8 mouse cellular contexts compared by ENCODE assay signal in genomic region chr11:59208153-59208831, GRCm38 (mm10). TPM values are rescaled to one million over a fixed set of nuclear protein-coding genes. Genes with fewer than 3 reads are reported as not detected.
A peak's percentile ranks its signal among the peaks of the same experiment; 100 is the strongest.
DNase-seq lines count a peak whose midpoint lies in the region; ATAC-seq and TF ChIP-seq lines count a peak whose summit lies in the region.

2310033P09Rik (plus strand) TSS chr11:59208321.

- no peaks in the 10 kb centered on the region for H3K27me3 ChIP-seq in E14TG2a.4 (ENCODE audit: insufficient read depth, low read length)
- H3K27me3 ChIP-seq in forebrain, embryonic 12.5 days, result no peaks in the 10 kb centered on the region
- H3K27me3 ChIP-seq in heart, embryonic 16.5 days (ENCODE audit: control insufficient read depth, insufficient read depth, low read length), result no peaks in the 10 kb centered on the region
- H3K27me3 ChIP-seq in liver, embryonic 14.5 days (ENCODE audit: control insufficient read depth, insufficient read depth, low read length), result no peaks in the 10 kb centered on the region
- no peaks in the 10 kb centered on the region for H3K27me3 ChIP-seq in stomach, embryonic 15.5 days (replicated peaks)

- H3K27ac ChIP-seq in forebrain, embryonic 12.5 days, result peak within 1 kb of the TSS; percentile 90
- peak within 1 kb of the TSS; percentile 90 for H3K27ac ChIP-seq in heart, embryonic 16.5 days (ENCODE audit: low read length)
- peak within 1 kb of the TSS; percentile 89 for H3K27ac ChIP-seq in liver, embryonic 14.5 days
- H3K27ac ChIP-seq in stomach, embryonic 15.5 days, result peak within 1 kb of the TSS; percentile 96

- peak within 1 kb of the TSS; percentile 94 for H3K4me3 ChIP-seq in E14TG2a.4 (replicated peaks; ENCODE audit: low read length)
- peak within 1 kb of the TSS; percentile 88 for H3K4me3 ChIP-seq in forebrain, embryonic 12.5 days (replicated peaks)
- H3K4me3 ChIP-seq in heart, embryonic 16.5 days (ENCODE audit: low read length), result peak within 1 kb of the TSS; percentile 77
- H3K4me3 ChIP-seq in liver, embryonic 14.5 days (ENCODE audit: insufficient read depth in 1 of 2, low read depth in 2 of 2, low read length in 2 of 2), result peak within 1 kb of the TSS; percentile 65 to 99
- H3K4me3 ChIP-seq in stomach, embryonic 15.5 days (replicated peaks), result peak within 1 kb of the TSS; percentile 96

- H3K4me1 ChIP-seq in E14TG2a.4 (replicated peaks; ENCODE audit: low read depth, low read length), result peaks cover 48% of the 10 kb centered on the region
- peaks cover 21% of the 10 kb centered on the region for H3K4me1 ChIP-seq in forebrain, embryonic 12.5 days
- peaks cover 16% of the 10 kb centered on the region for H3K4me1 ChIP-seq in heart, embryonic 16.5 days (ENCODE audit: control insufficient read depth, insufficient read depth, low read length)
- peaks cover 6 to 16% of the 10 kb centered on the region in 2 experiments for H3K4me1 ChIP-seq in liver, embryonic 14.5 days (replicated peaks; ENCODE audit: control insufficient read depth in 2 of 2, insufficient read depth in 2 of 2, low read length in 1 of 2)
- H3K4me1 ChIP-seq in stomach, embryonic 15.5 days, result peaks cover 22% of the 10 kb centered on the region

- TF ChIP-seq EP300 in liver, embryonic 14.5 days (IDR thresholded peaks at IDR 0.05; ENCODE audit: low read depth), result no peak

- peak within 1 kb of the TSS; percentile 90 for H3K9ac ChIP-seq in forebrain, embryonic 12.5 days
- peak within 1 kb of the TSS; percentile 88 for H3K9ac ChIP-seq in heart, embryonic 16.5 days (ENCODE audit: low read length)
- peak within 1 kb of the TSS; percentile 97 for H3K9ac ChIP-seq in liver, embryonic 14.5 days (replicated peaks)
- peak within 1 kb of the TSS; percentile 92 for H3K9ac ChIP-seq in stomach, embryonic 15.5 days

- peak; percentile 91 for DNase-seq in c-Kit-positive CD71-positive TER-119-positive erythroid progenitor cells, embryonic 14.5 days (ENCODE audit: low spot score)
- DNase-seq in kidney, postnatal 36 days, result peak; percentile 91 to 94
- peak; percentile 82 to 92 (median 82) for DNase-seq in liver, embryonic 14.5 days (ENCODE audit: low read depth in 3 of 3, low spot score in 3 of 3)
- DNase-seq in neural tube, embryonic 10.5 days (ENCODE audit: extremely low spot score, low spot score), result peak; percentile 96

- H3K9me3 ChIP-seq in E14TG2a.4 (ENCODE audit: low read length), result no peaks in the 10 kb centered on the region
- H3K9me3 ChIP-seq in forebrain, embryonic 12.5 days, result no peaks in the 10 kb centered on the region
- no peaks in the 10 kb centered on the region for H3K9me3 ChIP-seq in heart, embryonic 16.5 days (replicated peaks; ENCODE audit: control insufficient read depth, low read length)
- H3K9me3 ChIP-seq in liver, embryonic 14.5 days (ENCODE audit: control insufficient read depth, low read length), result no peaks in the 10 kb centered on the region
- H3K9me3 ChIP-seq in stomach, embryonic 15.5 days, result no peaks in the 10 kb centered on the region

- peaks cover 80% of the 10 kb centered on the region for H3K36me3 ChIP-seq in E14TG2a.4 (ENCODE audit: insufficient read depth, low read length)
- peaks cover 61% of the 10 kb centered on the region for H3K36me3 ChIP-seq in forebrain, embryonic 12.5 days (replicated peaks)
- peaks cover 43% of the 10 kb centered on the region for H3K36me3 ChIP-seq in heart, embryonic 16.5 days (ENCODE audit: control insufficient read depth, insufficient read depth)
- peaks cover 49% of the 10 kb centered on the region for H3K36me3 ChIP-seq in liver, embryonic 14.5 days (replicated peaks; ENCODE audit: control insufficient read depth, insufficient read depth, low read depth)
- peaks cover 29% of the 10 kb centered on the region for H3K36me3 ChIP-seq in stomach, embryonic 15.5 days

- peak; percentile 91 for ATAC-seq in forebrain, embryonic 12.5 days (ENCODE audit: low FRiP score)
- ATAC-seq in heart, embryonic 16.5 days (replicated peaks; ENCODE audit: extremely low read depth, insufficient read depth, low FRiP score), result peak; percentile 87
- ATAC-seq in liver, embryonic 14.5 days (ENCODE audit: insufficient read depth), result peak; percentile 84
- ATAC-seq in stomach, embryonic 15.5 days (ENCODE audit: insufficient read depth, low FRiP score, low read depth), result peak; percentile 77

- H3K4me2 ChIP-seq in forebrain, embryonic 12.5 days, result peak within 1 kb of the TSS; percentile 86
- H3K4me2 ChIP-seq in heart, embryonic 16.5 days (ENCODE audit: low read depth, low read length), result peak within 1 kb of the TSS; percentile 73
- H3K4me2 ChIP-seq in liver, embryonic 14.5 days (ENCODE audit: low read depth), result peak within 1 kb of the TSS; percentile 96
- peak within 1 kb of the TSS; percentile 87 for H3K4me2 ChIP-seq in stomach, embryonic 15.5 days

- under 1% methylated on average over 66 of the region's 67 CpGs for WGBS in forebrain, embryonic 12.5 days
- under 1% methylated on average over 67 of the region's 67 CpGs for WGBS in heart, embryonic 16.5 days
- under 1% methylated on average over 67 of the region's 67 CpGs for WGBS in liver, embryonic 14.5 days (ENCODE audit: insufficient replicate concordance)
- under 1% methylated on average over 66 of the region's 67 CpGs for WGBS in stomach, embryonic 15.5 days

- TF ChIP-seq CTCF in E14TG2a.4 (conservative IDR thresholded peaks at IDR 0.05; ENCODE audit: low read length), result no peak
- TF ChIP-seq CTCF in liver, embryonic 14.5 days (IDR thresholded peaks at IDR 0.05; ENCODE audit: low read depth), result no peak

RNA-seq across cellular contexts. Expression of gene 2310033P09Rik, which starts in this region (rescaled TPM):
- polyA plus RNA-seq in forebrain, embryonic 12.5 days (2016; fragmentation: Nextera tagmentation; extraction: Ambion mirVana), result 36.2 and 38.4 TPM in 2 replicates
- 18.8 and 21.0 TPM in 2 replicates for polyA plus RNA-seq in heart, embryonic 16.5 days (2015; fragmentation: Nextera tagmentation; extraction: Ambion mirVana)
- 13.3 and 23.6 TPM in 2 replicates for polyA plus RNA-seq in liver, embryonic 14.5 days (2012; rRNA removed)
- polyA plus RNA-seq in liver, embryonic 14.5 days (2014; fragmentation: Nextera tagmentation; extraction: Ambion mirVana), result 16.2 and 17.4 TPM in 2 replicates
- 27.7 and 29.2 TPM in 2 replicates for polyA plus RNA-seq in stomach, embryonic 15.5 days (2015; fragmentation: Nextera tagmentation; extraction: Ambion mirVana)

Comparison
In these comparisons a context has a peak if more than half of its experiments do, and no peak if none do; other contexts are left out.
1. Peak in every context shown above with its lines: DNase-seq, ATAC-seq, H3K4me3 ChIP-seq and H3K27ac ChIP-seq.